Mouse (Mus musculus) subcutaneous adipose tissue, adult 2 months (tissue): ENCODE results near the gene Vmn2r74. TPM values are rescaled to one million over a fixed set of nuclear protein-coding genes. Genes with fewer than 3 reads are reported as not detected.

Experiments used
- polyA plus RNA-seq: library from polyadenylated mRNA; depleted of rRNA; stranded (reverse); fragments of >200 nt; gene quantifications from 2 replicates; pipeline ENCODE4 v1.2.3, GENCODE M21; 2012; ENCODE audit warnings: low replicate concordance; rRNA removed

Vmn2r74 gene
- not detected in 2 replicates for polyA plus RNA-seq

DNA sequence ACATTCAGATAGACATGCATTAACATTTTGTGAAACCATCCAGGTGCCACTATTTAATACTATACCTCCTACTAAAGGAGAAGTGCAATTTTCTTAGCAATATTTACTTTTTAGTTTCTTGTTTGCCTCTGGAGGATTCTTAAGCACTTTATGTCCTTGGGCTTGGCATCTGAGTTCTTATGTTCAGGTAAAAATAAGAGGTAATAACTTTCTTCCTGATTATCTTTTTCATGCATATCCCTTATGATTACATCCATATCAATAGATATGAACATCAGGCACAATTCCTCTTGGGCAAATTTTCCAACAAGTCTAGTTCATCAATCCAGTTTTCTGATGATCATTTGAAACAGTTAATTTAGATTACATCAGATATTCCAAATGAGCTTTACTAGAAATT, at the start of gene Vmn2r74:
Gene Vmn2r74, minus strand, starts transcription at position 101 of the 400 bp plus-strand sequence.

Other genes starting within 250 kb of the Vmn2r74 start
- gene Vmn2r72, start 206.5 kb downstream of the Vmn2r74 start, polyA plus RNA-seq, result not detected in 2 replicates
- not detected in 2 replicates for gene Vmn2r73, start 85.4 kb downstream of the Vmn2r74 start, polyA plus RNA-seq
- not detected in 2 replicates for gene Vmn2r75, start 210.1 kb upstream of the Vmn2r74 start, polyA plus RNA-seq